Mouse (Mus musculus) liver, embryonic 11.5 days (tissue): ENCODE measurements around the gene Tead3. TPM values are rescaled to one million over a fixed set of nuclear protein-coding genes. Genes with fewer than 3 reads are reported as not detected.
A peak's percentile ranks its signal among the peaks of the same experiment; 100 is the strongest.
"Not testable (repeated sequence)": the region's sequence is repeated elsewhere in the genome, so short reads cannot be mapped to it uniquely, and the experiment has no call there.

Experiments used
- ATAC-seq: fragments of 200-750 bp; cut with Nextera tagmentation; replicated peaks from 2 replicates; pipeline ENCODE4 v1.8.0; 2017; ENCODE audit warnings: moderate number of reproducible peaks, mild to moderate bottlenecking, moderate TSS enrichment, moderate library complexity; ENCODE audit not compliant: low FRiP score
- DNase-seq: peaks from one replicate; pipeline ENCODE4 v3.0.0-alpha.2; 2017; ENCODE audit warnings: low spot score
- H3K27ac ChIP-seq: fragments of 300-500 bp; sonication (generic); 2 replicates; pipeline ENCODE4 v1.5.1; 2014; ENCODE audit warnings: mild to moderate bottlenecking, low read depth, low read length, control low read depth
- H3K27me3 ChIP-seq: fragments of 300-500 bp; sonication (generic); replicated peaks from 2 replicates; pipeline ENCODE4 v1.6.1; 2014; ENCODE audit warnings: low read length, mixed read lengths; ENCODE audit not compliant: control insufficient read depth, insufficient read depth
- H3K36me3 ChIP-seq: fragments of 300-500 bp; sonication (generic); 2 replicates; pipeline ENCODE4 v1.6.1; 2014; ENCODE audit warnings: mild to moderate bottlenecking, low read length, moderate library complexity, mixed read lengths; ENCODE audit not compliant: control insufficient read depth, insufficient read depth
- H3K4me1 ChIP-seq: fragments of 300-500 bp; sonication (generic); replicated peaks from 2 replicates; pipeline ENCODE4 v1.6.1; 2014; ENCODE audit warnings: low read length, mixed read lengths; ENCODE audit not compliant: control insufficient read depth, insufficient read depth
- H3K4me2 ChIP-seq: fragments of 300-500 bp; sonication (generic); 2 replicates; pipeline ENCODE4 v1.6.1; 2014; ENCODE audit warnings: mild to moderate bottlenecking, control low read depth, moderate library complexity
- H3K4me3 ChIP-seq: fragments of 300-500 bp; sonication (generic); 2 replicates; pipeline ENCODE4 v1.5.1; 2014; ENCODE audit warnings: low read depth, low read length, control low read depth
- H3K9ac ChIP-seq: fragments of 300-500 bp; sonication (generic); 2 replicates; pipeline ENCODE4 v1.6.1; 2014; ENCODE audit warnings: low read depth, low read length, control low read depth
- H3K9me3 ChIP-seq: fragments of 300-500 bp; sonication (generic); 2 replicates; pipeline ENCODE4 v1.6.1; 2016; ENCODE audit warnings: low read length, inconsistent platforms, mixed read lengths; ENCODE audit not compliant: control insufficient read depth
- WGBS: fragments of 180-500 bp; shearing (Covaris S2); extraction: QIAGEN DNeasy Blood & Tissue Kit; methylation state at CpG from one replicate; pipeline ENCODE4 v1.1.7; 2014; 5-methylcytosine and 5-hydroxymethylcytosine counted together
- polyA plus RNA-seq: library from polyadenylated mRNA; unstranded; fragments of >200 nt; fragmentation: Nextera tagmentation; extraction: Ambion mirVana; gene quantifications from 2 replicates; pipeline ENCODE4 v1.2.1, GENCODE M21; 2014

The Tead3 gene
- polyA plus RNA-seq, 1 experiment from 2014 or later = 4.6 TPM

DNA sequence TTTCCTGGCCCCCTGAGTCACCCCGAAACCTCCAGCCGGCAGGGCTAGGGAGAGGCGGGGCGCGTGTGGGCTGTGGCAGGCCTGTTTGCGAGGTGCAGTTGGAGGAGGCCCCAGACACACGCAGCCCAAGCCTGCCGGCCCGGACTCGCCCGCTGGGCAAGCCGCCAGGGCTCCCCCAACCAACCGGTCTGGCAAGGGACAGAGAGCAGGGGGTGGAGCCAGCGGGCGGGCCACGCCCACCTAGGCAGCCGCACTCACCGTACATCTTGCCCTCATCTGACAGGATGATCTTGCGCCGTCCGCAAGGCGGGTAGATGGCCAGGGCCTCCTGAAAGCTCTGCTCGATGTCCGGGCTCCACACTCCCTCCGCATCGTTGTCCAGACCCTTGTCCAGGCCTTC, 9.5 kb downstream of the Tead3 start:
- 13% methylated on average over 26 of the region's 26 CpGs for WGBS
- Histone ChIP-seq H3K27me3 (no peaks in the 10 kb centered on the region; the same call in none of the 2 replicates), H3K9ac (no peak overlapping the region), H3K36me3 (peaks cover 7% of the 10 kb centered on the region; the same call in 1 of the 2 replicates), H3K9me3 (no peaks in the 10 kb centered on the region), H3K4me2 (peak overlapping the region; percentile 45), H3K27ac (0 out of 2 replicates have a peak overlapping the region, but pooled peaks have one; percentile 29), H3K4me3 (no peak overlapping the region), H3K4me1 (peaks cover 39% of the 10 kb centered on the region)
- peak; percentile 79 for DNase-seq
- ATAC-seq = peak; percentile 60

DNA sequence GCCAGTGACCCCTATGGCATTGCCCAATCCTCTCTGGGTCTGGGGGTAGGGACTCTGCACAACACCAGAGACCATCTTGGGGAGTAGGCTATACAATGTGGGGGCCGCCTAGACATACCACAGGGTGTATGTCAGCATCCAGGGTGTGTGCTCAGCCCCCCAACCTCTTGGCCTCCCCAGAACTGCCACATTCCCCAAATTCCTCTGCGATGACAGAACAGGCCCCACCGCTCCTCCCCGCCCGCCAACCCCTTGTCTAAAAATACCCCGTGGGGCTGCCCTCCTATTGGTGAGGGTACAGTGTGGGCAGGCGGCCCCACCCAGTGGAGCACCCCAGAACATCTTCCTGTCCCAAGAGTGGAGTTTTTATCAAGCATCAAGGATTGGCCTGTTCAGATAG, 10.0 kb downstream of the Tead3 start:
- Histone ChIP-seq H3K36me3 (peaks cover 7% of the 10 kb centered on the region; the same call in 1 of the 2 replicates), H3K9ac (no peak overlapping the region), H3K4me3 (no peak overlapping the region), H3K4me1 (peaks cover 34% of the 10 kb centered on the region), H3K27ac (no peak overlapping the region), H3K4me2 (peak overlapping the region; percentile 45), H3K27me3 (no peaks in the 10 kb centered on the region; the same call in none of the 2 replicates), H3K9me3 (no peaks in the 10 kb centered on the region)
- 66% methylated on average over 7 of the region's 7 CpGs for WGBS
- ATAC-seq (no peak), DNase-seq (no peak)

DNA sequence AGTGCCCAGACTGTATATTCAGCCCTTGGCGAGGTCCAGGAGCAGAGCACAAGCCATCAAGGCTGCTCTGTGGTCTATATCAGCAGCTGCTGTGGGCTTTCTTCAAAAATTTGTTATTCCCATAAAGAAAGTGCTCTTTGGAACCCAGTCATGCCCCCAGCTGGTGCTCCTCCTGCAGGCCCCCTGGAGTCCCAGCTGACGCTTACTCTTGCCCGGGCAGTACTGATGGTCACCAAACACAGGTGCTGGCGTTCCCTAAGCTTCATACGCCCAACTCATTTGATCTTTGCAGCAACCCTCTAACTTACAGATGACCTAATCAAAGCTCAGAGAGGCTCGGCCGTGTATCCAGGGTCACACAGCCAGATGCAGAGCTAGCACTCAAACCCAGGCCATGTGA, 13.1 kb downstream of the Tead3 start:
- WGBS = 91% methylated on average over 7 of the region's 7 CpGs
- Histone ChIP-seq H3K27ac (no peak overlapping the region), H3K4me1 (peaks cover 26% of the 10 kb centered on the region), H3K9me3 (no peaks in the 10 kb centered on the region), H3K4me3 (no peak overlapping the region), H3K9ac (no peak overlapping the region), H3K27me3 (no peaks in the 10 kb centered on the region; the same call in 1 of the 2 replicates), H3K4me2 (no peak overlapping the region), H3K36me3 (peaks cover 7% of the 10 kb centered on the region; the same call in 1 of the 2 replicates)
- DNase-seq = no peak
- no peak for ATAC-seq

DNA sequence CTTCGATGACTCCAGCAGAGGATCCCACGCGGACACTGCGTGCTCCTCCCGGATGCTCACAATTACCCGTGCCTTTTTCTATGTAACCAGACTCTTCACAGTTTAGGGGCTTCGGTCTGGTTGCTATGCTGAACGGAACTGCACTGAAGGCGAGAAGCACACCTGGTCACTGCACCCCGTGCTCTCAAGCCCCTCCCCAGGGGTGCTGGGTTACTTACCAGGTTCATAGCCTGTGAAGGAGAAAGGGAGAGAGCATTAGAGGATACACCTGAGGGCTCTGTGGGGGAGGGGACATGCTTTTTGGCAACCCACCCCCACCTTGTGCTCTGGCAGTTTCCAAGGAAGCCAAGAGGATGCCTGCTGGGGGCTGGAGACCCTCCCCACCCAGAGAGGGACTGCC, 15.3 kb downstream of the Tead3 start:
- Histone ChIP-seq H3K9me3 (no peaks in the 10 kb centered on the region), H3K9ac (no peak overlapping the region), H3K4me2 (no peak overlapping the region; the same call in 1 of the 2 replicates), H3K4me1 (peaks cover 19% of the 10 kb centered on the region), H3K27me3 (no peaks in the 10 kb centered on the region; the same call in 1 of the 2 replicates), H3K27ac (no peak overlapping the region), H3K4me3 (no peak overlapping the region), H3K36me3 (peaks cover 12% of the 10 kb centered on the region)
- DNase-seq (no peak), ATAC-seq (no peak)
- WGBS = 75% methylated on average over 10 of the region's 10 CpGs

DNA sequence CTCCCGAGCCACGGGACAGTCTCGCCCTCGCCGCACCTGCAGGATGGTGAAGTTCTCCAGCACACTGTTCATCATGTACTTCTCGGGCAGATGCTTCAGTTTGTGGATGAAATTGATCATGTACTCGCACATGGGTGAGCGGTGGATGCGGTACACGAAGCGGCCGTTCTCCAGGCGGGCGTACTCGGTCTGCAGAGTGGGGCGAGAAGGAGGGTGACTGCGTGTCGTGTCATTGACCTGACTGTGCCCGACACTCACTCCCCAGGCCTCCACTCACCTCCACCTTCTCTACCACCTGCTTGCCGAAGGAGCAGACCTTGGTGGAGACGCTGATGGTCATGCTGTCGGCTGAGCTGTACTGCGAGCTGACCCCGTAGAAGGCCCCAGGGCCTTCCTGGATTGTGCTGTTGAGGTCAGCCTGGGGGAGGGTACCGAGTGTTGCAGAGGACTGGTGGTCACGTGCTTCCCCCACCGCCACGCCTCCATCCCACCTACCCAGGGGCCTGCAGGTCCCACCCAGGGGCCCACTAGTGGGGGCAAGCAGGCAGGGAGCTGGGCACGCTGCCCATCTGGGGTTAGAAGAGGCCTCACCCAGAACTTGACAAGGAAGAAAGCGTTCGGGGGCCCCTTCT, 17.6 kb downstream of the Tead3 start:
- H3K36me3 ChIP-seq = peaks cover 20% of the 10 kb centered on the region
- no peak overlapping the region; the same call in 1 of the 2 replicates for H3K27ac ChIP-seq
- H3K4me1 ChIP-seq = peaks cover 30% of the 10 kb centered on the region
- no peaks in the 10 kb centered on the region; the same call in 1 of the 2 replicates for H3K27me3 ChIP-seq
- ATAC-seq = no peak
- no peak overlapping the region for H3K4me3 ChIP-seq
- peak; percentile 53 for DNase-seq
- no peaks in the 10 kb centered on the region for H3K9me3 ChIP-seq
- WGBS = 50% methylated on average over 31 of the region's 31 CpGs
- H3K4me2 ChIP-seq = no peak overlapping the region
- no peak overlapping the region for H3K9ac ChIP-seq

DNA sequence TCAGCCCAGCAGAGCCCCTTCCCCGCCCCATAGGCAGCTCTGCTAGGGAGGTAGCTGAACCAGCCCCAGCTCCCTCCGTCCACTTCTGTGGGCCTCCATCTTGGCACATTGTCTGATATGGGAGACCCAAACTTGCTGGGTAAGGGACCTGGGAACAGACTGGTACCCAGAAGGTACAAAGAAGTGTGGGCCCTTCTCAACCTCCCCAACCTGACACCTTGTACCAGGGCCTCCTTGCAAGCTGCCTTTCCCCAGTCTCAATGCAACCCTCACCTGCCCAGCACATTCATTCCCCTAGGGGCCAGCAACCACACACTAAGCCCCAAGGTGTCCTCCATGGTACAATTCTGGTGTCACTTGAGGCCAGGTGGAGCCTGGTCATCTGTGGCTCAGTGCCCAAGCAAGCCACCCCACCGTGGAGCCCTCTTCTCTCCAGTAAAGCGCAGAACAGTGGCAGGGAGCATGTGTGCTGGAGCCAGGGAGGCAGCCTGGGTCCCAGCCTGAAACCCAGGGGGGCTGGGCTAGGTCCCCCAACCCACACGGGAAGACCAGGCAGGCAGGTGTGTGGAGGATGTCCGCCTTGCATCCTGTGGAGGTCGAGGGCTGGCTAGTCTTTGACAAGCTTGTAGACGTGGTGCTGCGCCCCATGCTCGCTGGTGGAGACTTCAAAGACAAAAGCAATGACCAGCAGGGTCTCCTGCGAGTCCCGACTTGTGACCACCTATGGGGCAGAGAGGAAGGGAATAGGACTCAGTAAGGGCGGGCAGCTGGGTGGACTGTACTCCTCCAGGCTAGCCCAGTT, 18.3 kb downstream of the Tead3 start:
- no peak overlapping the region for H3K4me2 ChIP-seq
- H3K27me3 ChIP-seq = no peaks in the 10 kb centered on the region; the same call in 1 of the 2 replicates
- H3K9ac ChIP-seq = no peak overlapping the region
- 40% methylated on average over 13 of the region's 13 CpGs for WGBS
- peak; percentile 39 for ATAC-seq
- H3K4me3 ChIP-seq = no peak overlapping the region
- H3K4me1 ChIP-seq = peaks cover 37% of the 10 kb centered on the region
- H3K36me3 ChIP-seq = peaks cover 20% of the 10 kb centered on the region
- no peak overlapping the region; the same call in 1 of the 2 replicates for H3K27ac ChIP-seq
- DNase-seq = peak; percentile 69
- no peaks in the 10 kb centered on the region for H3K9me3 ChIP-seq

DNA sequence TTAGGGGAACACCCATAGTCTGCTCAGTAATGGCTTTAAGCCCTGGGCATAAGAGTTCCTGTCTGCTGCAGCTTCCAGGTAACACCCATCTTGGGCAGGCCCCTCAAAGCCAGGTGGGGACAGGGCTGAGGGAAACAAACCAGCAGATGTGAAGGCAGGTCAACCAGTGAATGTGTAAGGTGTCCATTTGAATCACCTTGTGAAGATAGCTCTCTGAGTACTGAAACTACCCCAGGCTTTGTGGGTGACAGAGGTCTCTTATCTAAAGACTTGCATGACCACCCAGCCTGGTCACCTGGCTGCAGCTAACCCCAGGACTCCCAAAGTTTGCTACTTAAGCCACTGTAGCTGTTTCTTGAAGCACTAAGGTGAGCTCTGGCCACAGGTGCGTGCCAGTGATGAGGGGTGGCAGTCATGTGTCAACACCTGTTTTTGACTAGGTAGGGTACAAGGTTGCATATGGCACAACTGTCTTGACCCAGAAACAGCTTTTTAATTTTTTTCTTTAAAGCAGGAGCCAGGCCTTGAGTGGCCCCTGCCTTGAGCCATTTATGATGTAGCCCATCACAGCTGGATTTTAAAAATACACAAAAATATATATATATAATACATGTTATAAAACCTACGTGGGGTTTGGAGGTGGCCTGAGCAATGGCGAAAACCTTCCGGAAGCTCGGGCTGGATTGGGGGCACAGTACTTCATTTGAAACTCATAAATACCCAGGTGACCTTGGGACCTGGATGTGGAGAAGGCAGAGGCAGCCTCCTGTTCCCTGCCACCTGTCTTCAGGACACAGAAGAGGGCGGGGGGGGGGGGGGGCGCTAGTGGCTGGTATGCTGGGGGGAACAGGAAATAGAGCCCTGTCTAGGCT, 19.1 kb downstream of the Tead3 start:
- Histone ChIP-seq H3K36me3 (peaks cover 20% of the 10 kb centered on the region), H3K4me2 (peak overlapping the region; percentile 99), H3K27ac (no peak overlapping the region; the same call in none of the 2 replicates), H3K4me1 (peaks cover 38% of the 10 kb centered on the region), H3K4me3 (peak overlapping the region; percentile 100), H3K27me3 (no peaks in the 10 kb centered on the region; the same call in 1 of the 2 replicates), H3K9ac (no peak overlapping the region), H3K9me3 (no peaks in the 10 kb centered on the region)
- ATAC-seq (peak; percentile 4), DNase-seq (peak; percentile 66)
- 23% methylated on average over 7 of the region's 7 CpGs for WGBS

DNA sequence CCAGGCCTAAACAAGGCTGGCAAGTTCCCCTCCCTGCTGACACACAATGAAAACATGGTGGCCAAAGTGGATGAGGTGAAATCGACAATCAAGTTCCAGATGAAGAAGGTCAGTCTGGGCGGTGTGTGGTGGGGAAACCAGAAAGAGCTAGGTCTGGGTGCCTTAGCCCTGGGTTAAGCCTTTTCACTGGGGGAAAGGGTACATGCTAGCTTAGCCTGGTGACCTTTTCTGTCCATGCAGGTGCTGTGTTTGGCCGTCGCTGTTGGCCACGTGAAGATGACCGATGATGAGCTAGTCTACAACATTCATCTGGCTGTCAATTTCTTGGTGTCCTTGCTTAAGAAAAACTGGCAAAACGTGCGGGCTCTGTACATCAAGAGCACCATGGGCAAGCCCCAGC, 20.0 kb downstream of the Tead3 start:
- ATAC-seq, H3K27me3 ChIP-seq, DNase-seq, H3K9me3 ChIP-seq: not testable (repeated sequence)
- peak overlapping the region; percentile 100 for H3K4me3 ChIP-seq
- 63% methylated on average over 7 of the region's 8 CpGs for WGBS
- H3K27ac ChIP-seq = peak overlapping the region; percentile 43; the same call in 1 of the 2 replicates
- H3K36me3 ChIP-seq = peaks cover 22% of the 10 kb centered on the region
- peak overlapping the region; percentile 100; the same call in 1 of the 2 replicates for H3K9ac ChIP-seq
- H3K4me2 ChIP-seq = peak overlapping the region; percentile 99
- H3K4me1 ChIP-seq = peaks cover 38% of the 10 kb centered on the region
